8 mouse cellular contexts compared by ENCODE assay signal in genomic region chr17:5397148-5398007, GRCm38 (mm10). TPM values are rescaled to one million over a fixed set of nuclear protein-coding genes. Genes with fewer than 3 reads are reported as not detected.
DNase-seq lines count a peak whose midpoint lies in the region; ATAC-seq and TF ChIP-seq lines count a peak whose summit lies in the region.

No protein-coding gene starts in this region.

- no peak for TF ChIP-seq POLR2A in spleen, adult 2 months (IDR thresholded peaks at IDR 0.05; ENCODE audit: low read depth, low read length)

- TF ChIP-seq CTCF in spleen, adult 2 months (IDR thresholded peaks at IDR 0.05; ENCODE audit: extremely low read depth, insufficient read depth, insufficient read length, insufficient replicate concordance): peak; percentile 97

- H3K36me3 ChIP-seq in embryonic facial prominence, embryonic 12.5 days: no peaks in the 10 kb centered on the region
- no peaks in the 10 kb centered on the region for H3K36me3 ChIP-seq in limb, embryonic 12.5 days
- no peaks in the 10 kb centered on the region for H3K36me3 ChIP-seq in midbrain, embryonic 15.5 days (replicated peaks)
- H3K36me3 ChIP-seq in spleen, adult 2 months (ENCODE audit: control insufficient read depth, insufficient read depth, low read length): no peaks in the 10 kb centered on the region

- 0 out of 2 replicates have a peak overlapping the region, but pooled peaks have one; percentile 26 for H3K4me2 ChIP-seq in embryonic facial prominence, embryonic 12.5 days (replicated peaks)
- H3K4me2 ChIP-seq in limb, embryonic 12.5 days: 0 out of 2 replicates have a peak overlapping the region, but pooled peaks have one; percentile 18
- H3K4me2 ChIP-seq in midbrain, embryonic 15.5 days: 0 out of 2 replicates have a peak overlapping the region, but pooled peaks have one; percentile 7

- 0 out of 2 replicates have a peak, but pooled peaks cover 5% of the 10 kb centered on the region for H3K4me1 ChIP-seq in embryonic facial prominence, embryonic 12.5 days
- H3K4me1 ChIP-seq in limb, embryonic 12.5 days (replicated peaks): peaks cover 3% of the 10 kb centered on the region; the same call in 1 of the 2 replicates
- H3K4me1 ChIP-seq in midbrain, embryonic 15.5 days: peaks cover 4% of the 10 kb centered on the region
- peaks cover 3% of the 10 kb centered on the region; the same call in 1 of the 2 replicates for H3K4me1 ChIP-seq in spleen, adult 2 months (ENCODE audit: control insufficient read depth, insufficient read depth, insufficient read length)

- H3K9ac ChIP-seq in embryonic facial prominence, embryonic 12.5 days: no peak overlapping the region; the same call in 1 of the 2 replicates
- no peak overlapping the region for H3K9ac ChIP-seq in limb, embryonic 12.5 days (replicated peaks)
- H3K9ac ChIP-seq in midbrain, embryonic 15.5 days: no peak overlapping the region

- ATAC-seq in embryonic facial prominence, embryonic 12.5 days (ENCODE audit: insufficient number of reproducible peaks, insufficient read depth, low FRiP score, low TSS enrichment): peak; percentile 70
- ATAC-seq in limb, embryonic 12.5 days (ENCODE audit: insufficient number of reproducible peaks, insufficient read depth, low FRiP score, low TSS enrichment, low read depth): peak; percentile 79; the same call in 1 of the 2 replicates
- peak; percentile 86 for ATAC-seq in midbrain, embryonic 15.5 days (replicated peaks)

- peak; percentile 66 for DNase-seq in 3134 (ENCODE audit: extremely low read depth, insufficient read length, low spot score)
- peak; percentile 82 for DNase-seq in adrenal gland, postnatal 25 days
- DNase-seq in heart, adult 8-10 months (ENCODE audit: low spot score): peak; percentile 78
- DNase-seq in kidney, adult 8-10 months: peak; percentile 70 to 86
- DNase-seq in spleen, adult 2 months (ENCODE audit: low read depth in 1 of 2, low spot score in 2 of 2): peak; percentile 47 to 74

- no peak overlapping the region for H3K27ac ChIP-seq in embryonic facial prominence, embryonic 12.5 days
- H3K27ac ChIP-seq in limb, embryonic 12.5 days: no peak overlapping the region
- no peak overlapping the region for H3K27ac ChIP-seq in midbrain, embryonic 15.5 days
- H3K27ac ChIP-seq in spleen, adult 2 months (ENCODE audit: insufficient read depth, low read length): no peak overlapping the region

- no peak overlapping the region for H3K4me3 ChIP-seq in embryonic facial prominence, embryonic 12.5 days
- no peak overlapping the region for H3K4me3 ChIP-seq in limb, embryonic 12.5 days (replicated peaks)
- H3K4me3 ChIP-seq in midbrain, embryonic 15.5 days: no peak overlapping the region
- H3K4me3 ChIP-seq in spleen, adult 2 months (ENCODE audit: extremely low read depth, insufficient read depth, insufficient read length): no peak overlapping the region

- H3K27me3 ChIP-seq in embryonic facial prominence, embryonic 12.5 days: 0 out of 2 replicates have a peak, but pooled peaks cover 5% of the 10 kb centered on the region
- H3K27me3 ChIP-seq in limb, embryonic 12.5 days: peaks cover 6% of the 10 kb centered on the region; the same call in 1 of the 2 replicates
- H3K27me3 ChIP-seq in midbrain, embryonic 15.5 days (replicated peaks): 0 out of 2 replicates have a peak, but pooled peaks cover 5% of the 10 kb centered on the region
- H3K27me3 ChIP-seq in spleen, adult 2 months (ENCODE audit: control insufficient read depth, insufficient read depth, low read length): no peaks in the 10 kb centered on the region

- WGBS in embryonic facial prominence, embryonic 12.5 days: 32% methylated on average over 33 of the region's 33 CpGs
- 30% methylated on average over 33 of the region's 33 CpGs for WGBS in limb, embryonic 12.5 days
- 31% methylated on average over 33 of the region's 33 CpGs for WGBS in midbrain, embryonic 15.5 days
- WGBS in spleen, adult 2 months: 34% methylated on average over 33 of the region's 33 CpGs

- no peaks in the 10 kb centered on the region for H3K9me3 ChIP-seq in embryonic facial prominence, embryonic 12.5 days
- H3K9me3 ChIP-seq in limb, embryonic 12.5 days: peaks cover 7% of the 10 kb centered on the region; the same call in 1 of the 2 replicates
- H3K9me3 ChIP-seq in midbrain, embryonic 15.5 days: no peaks in the 10 kb centered on the region

RNA-seq across cellular contexts. Expression of gene Ldhal6b, which starts 21.2 kb away (rescaled TPM):
- total RNA-seq in adrenal gland, postnatal 25 days (2021): 1.6 and 2.1 TPM in 2 replicates
- polyA plus RNA-seq in embryonic facial prominence, embryonic 12.5 days (2016; fragmentation: Nextera tagmentation; extraction: Ambion mirVana): 0.18 TPM in 1 of 2 replicates, not detected in the other
- under 1 TPM; 0.19 to 0.41 (median 0.36) TPM for total RNA-seq in heart, adult 8-10 months (2022)
- polyA plus RNA-seq in limb, embryonic 12.5 days (2016; fragmentation: Nextera tagmentation; extraction: Ambion mirVana): not detected in 2 replicates
- polyA plus RNA-seq in midbrain, embryonic 15.5 days (2015; fragmentation: Nextera tagmentation; extraction: Ambion mirVana): not detected in 2 replicates
- 0.44 and 0.47 TPM in 2 replicates for polyA plus RNA-seq in spleen, adult 2 months (2012; rRNA removed)

RNA-seq across cellular contexts. Expression of gene Tmem242, which starts 42.7 kb away (rescaled TPM):
- total RNA-seq in adrenal gland, postnatal 25 days (2021): 90.7 and 118 TPM in 2 replicates
- 131 and 147 TPM in 2 replicates for polyA plus RNA-seq in embryonic facial prominence, embryonic 12.5 days (2016; fragmentation: Nextera tagmentation; extraction: Ambion mirVana)
- 100 to 1,000 TPM; 163 to 170 (median 167) TPM for total RNA-seq in heart, adult 8-10 months (2022)
- 127 and 153 TPM in 2 replicates for polyA plus RNA-seq in limb, embryonic 12.5 days (2016; fragmentation: Nextera tagmentation; extraction: Ambion mirVana)
- polyA plus RNA-seq in midbrain, embryonic 15.5 days (2015; fragmentation: Nextera tagmentation; extraction: Ambion mirVana): 93.6 and 96.3 TPM in 2 replicates
- polyA plus RNA-seq in spleen, adult 2 months (2012; rRNA removed): 3.2 TPM in 2 replicates

Comparison
In these comparisons a context has a peak if more than half of its experiments do, and no peak if none do; other contexts are left out.
1. RNA of gene Tmem242, which starts 42.7 kb away (polyA plus RNA-seq): 127 to 153 TPM in limb, embryonic 12.5 days, 131 to 147 TPM in embryonic facial prominence, embryonic 12.5 days and 93.6 to 96.3 TPM in midbrain, embryonic 15.5 days; 3.2 TPM in spleen, adult 2 months; every median in the first group is over 10 times any median in the second.
2. Peak in every context shown above with its lines, with median percentiles within 50 percentile points of each other: DNase-seq, ATAC-seq and H3K4me2 ChIP-seq.